Mouse (Mus musculus) adrenal gland, adult 8-10 months (tissue): ENCODE measurements around the gene Fkbp8. TPM values are rescaled to one million over a fixed set of nuclear protein-coding genes. Genes with fewer than 3 reads are reported as not detected.
A peak's percentile ranks its signal among the peaks of the same experiment; 100 is the strongest.
"Not testable (repeated sequence)": the region's sequence is repeated elsewhere in the genome, so short reads cannot be mapped to it uniquely, and the experiment has no call there.

Source experiments
- DNase-seq: peaks from one replicate; pipeline ENCODE4 v3.0.0; 2022
- total RNA-seq, 4 experiments: library from RNA; stranded (reverse); gene quantifications; 2 replicates each; pipeline ENCODE4 v1.2.4; 2022

Gene Fkbp8
- total RNA-seq, 4 experiments from 2014 or later = 352 to 405 (median 379) TPM

GRCm38 (mm10) chr8:70502540-70502939, 25.0 kb upstream of the Fkbp8 start:
- DNase-seq = no peak

DNA sequence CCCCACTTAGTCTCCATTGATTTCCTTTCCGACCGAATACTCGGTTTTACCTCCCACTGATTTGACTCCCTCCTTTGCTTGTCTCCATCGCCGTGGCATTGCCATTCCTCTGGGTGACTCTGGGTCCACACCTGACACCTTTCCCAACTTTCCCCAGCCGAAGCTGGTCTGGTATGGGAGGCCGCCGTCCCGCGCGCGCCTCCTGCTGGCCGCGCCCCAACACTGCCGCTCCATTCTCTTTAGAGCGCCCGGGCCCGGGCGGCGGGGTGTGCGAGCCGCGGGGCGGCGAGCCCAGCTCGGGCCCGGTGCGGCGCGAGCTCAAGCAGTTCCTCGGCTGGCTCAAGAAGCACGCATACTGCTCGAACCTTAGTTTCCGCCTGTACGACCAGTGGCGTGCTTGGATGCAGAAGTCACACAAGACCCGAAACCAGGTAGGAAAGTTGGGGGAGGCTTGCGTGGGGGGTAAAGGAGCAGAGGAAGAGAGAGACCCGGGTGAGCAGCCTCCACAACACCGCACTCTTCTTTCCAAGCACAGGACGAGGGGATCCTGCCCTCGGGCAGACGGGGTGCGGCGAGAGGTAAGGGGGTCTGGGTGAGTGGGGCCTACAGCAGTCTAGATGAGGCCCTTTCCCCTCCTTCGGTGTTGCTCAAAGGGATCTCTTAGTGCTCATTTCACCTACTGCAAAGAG, 24.3 kb upstream of the Fkbp8 start:
- no peak for DNase-seq

GRCm38 (mm10) chr8:70504291-70504716, 23.2 kb upstream of the Fkbp8 start:
- DNase-seq = no peak

DNA sequence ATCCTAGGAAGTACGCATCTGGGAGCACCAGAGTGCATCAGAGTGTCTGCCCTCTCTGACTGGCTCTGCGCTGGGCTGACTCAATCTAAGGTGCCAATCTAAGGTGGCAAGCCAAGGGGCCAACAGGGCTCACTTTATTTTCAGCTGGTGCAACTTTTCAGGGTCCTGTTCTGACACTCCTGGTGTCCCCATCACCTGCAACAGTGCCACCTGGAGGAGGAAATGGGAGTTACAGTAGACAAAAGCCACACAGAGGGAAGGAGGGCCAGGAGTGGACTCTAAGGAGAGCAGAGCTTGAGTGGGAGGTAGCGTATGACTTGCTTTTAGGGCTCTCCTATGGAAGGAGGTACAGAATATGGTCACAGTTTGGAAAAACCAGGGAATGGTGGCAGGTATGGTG, 22.7 kb upstream of the Fkbp8 start:
- no peak for DNase-seq

DNA sequence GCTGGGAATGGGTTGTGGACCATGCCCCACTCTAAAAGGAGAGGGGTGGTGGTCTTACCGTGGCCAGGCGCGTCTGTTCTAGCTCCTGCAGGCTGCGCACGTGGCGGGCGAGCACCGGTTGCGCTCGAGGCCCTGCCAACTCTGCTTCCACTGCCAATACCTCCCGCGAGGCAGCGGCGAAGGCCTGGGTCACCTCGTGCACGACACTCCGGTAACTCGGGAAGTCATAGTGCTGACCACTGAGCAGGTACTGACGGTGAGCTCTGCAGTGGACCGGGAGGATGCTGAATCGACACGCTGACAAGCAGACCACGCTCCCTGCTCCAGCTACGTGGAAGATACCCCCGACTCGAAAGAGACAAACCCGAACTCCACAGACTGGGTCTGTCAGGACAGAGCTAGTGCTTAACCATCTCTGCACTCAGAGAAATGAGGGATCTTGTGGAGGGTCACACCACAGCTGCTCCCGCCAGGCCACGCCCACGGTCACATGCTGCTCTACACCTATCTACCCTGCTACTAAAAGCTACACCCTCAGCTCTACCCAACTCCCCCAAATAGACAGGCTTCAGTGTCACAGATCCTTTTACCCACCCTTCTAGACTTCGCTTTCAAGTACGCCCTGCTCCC, 21.7 kb upstream of the Fkbp8 start:
- DNase-seq = no peak

- peak; percentile 91 for DNase-seq
Measured at GRCm38 (mm10) chr8:70506328-70507026, 21.0 kb upstream of the Fkbp8 start, which contains the start of gene Rex1bd. Gene Rex1bd, minus strand, starts transcription at chr8:70506752.

GRCm38 (mm10) chr8:70507027-70507393, 20.5 kb upstream of the Fkbp8 start:
- DNase-seq = no peak

- no peak for DNase-seq
Measured at GRCm38 (mm10) chr8:70509281-70509952, 18.1 kb upstream of the Fkbp8 start.

GRCm38 (mm10) chr8:70510228-70510915, 17.2 kb upstream of the Fkbp8 start, which contains the start of gene Uba52:
Gene Uba52, minus strand, starts transcription at chr8:70510801.
- DNase-seq = peak; percentile 97

GRCm38 (mm10) chr8:70511174-70511573, 16.4 kb upstream of the Fkbp8 start:
- not testable (repeated sequence) for DNase-seq

- DNase-seq = no peak
Measured at GRCm38 (mm10) chr8:70511770-70512169, 15.8 kb upstream of the Fkbp8 start.

DNA sequence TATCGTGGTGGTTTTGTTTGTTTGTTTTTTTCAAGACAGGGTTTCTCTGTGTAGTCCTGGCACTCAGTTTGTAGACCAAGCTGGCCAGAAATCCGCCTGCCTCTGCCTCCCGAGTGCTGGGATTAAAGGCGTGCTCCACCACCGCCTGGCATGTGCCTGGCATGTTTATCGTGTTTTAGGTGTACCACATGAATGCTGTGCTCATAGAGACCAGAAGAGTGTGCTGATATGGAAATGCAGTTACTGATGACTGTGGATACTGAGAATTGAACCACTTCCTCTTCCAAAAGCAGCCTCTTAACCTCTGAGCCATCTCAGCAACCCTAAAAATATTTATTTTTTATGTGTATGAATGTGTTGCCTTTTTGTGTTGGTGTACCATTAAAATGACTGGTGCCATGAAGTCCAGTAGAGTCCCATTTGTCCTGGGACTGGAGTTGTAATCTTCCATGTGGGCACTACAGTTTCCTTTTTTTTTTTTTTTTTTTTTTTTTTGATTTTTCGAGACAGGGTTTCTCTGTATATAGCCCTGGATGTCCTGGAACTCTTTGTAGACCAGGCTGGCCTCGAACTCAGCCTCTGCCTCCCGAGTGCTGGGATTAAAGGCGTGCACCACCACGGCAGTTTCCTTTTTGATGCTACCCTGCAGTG, 15.1 kb upstream of the Fkbp8 start:
- DNase-seq = no peak

GRCm38 (mm10) chr8:70513441-70513840, 14.1 kb upstream of the Fkbp8 start:
- DNase-seq = no peak

DNA sequence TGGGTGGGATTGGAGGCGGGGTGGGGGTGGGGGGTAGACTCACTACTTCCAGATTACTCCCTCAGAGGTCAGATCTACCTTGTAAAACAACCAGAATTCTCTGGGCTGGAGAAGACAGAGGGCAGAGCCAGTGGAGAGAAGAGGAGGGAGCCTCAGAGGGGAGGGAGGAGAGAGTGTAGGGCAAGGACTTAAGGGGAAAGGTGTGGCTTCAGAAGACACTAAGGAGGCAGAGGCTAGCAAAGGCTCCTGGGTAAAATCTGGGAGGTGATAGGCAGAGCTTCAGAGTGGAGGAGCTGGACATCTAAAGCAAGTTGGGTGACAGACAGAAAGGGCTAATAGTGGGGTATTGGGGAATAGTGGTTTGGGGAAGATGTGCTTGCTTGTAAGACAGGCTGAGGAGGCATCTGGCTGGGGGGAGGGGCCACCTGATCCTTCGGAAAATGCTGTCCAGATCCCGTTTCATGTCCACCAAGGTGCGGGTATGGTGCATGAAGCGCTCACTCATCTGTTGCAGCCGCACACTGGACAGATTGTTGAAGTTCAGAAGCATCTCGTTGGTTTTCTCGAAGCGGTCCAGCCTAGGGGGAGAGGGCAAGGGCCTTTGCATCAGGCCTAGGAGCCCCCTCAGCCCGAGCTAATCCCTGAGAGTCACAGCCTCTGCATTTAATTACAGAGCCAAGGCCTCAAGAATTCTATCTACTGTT, 9.4 kb upstream of the Fkbp8 start:
- DNase-seq = no peak

GRCm38 (mm10) chr8:70519043-70519442, 8.5 kb upstream of the Fkbp8 start:
- DNase-seq = no peak

DNA sequence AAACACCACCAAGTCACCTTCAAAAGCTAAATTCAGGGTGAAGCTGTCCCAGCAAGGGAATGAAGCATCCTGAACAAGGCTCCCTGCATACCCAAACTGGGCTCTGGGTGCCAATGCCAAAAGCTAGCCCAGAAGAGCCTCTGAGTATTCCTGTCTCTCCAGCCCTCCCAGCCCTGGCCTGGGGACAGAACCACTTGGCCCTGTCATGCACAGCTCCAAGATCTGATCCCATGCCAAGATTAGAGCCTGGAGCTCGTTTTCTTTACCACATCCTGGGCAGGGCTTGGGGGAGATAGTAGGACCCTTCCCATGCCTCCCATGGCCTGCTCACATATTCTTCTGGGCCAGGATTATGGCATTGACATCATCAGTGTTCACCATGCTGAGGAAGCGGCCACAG, 7.9 kb upstream of the Fkbp8 start:
- no peak for DNase-seq

DNA sequence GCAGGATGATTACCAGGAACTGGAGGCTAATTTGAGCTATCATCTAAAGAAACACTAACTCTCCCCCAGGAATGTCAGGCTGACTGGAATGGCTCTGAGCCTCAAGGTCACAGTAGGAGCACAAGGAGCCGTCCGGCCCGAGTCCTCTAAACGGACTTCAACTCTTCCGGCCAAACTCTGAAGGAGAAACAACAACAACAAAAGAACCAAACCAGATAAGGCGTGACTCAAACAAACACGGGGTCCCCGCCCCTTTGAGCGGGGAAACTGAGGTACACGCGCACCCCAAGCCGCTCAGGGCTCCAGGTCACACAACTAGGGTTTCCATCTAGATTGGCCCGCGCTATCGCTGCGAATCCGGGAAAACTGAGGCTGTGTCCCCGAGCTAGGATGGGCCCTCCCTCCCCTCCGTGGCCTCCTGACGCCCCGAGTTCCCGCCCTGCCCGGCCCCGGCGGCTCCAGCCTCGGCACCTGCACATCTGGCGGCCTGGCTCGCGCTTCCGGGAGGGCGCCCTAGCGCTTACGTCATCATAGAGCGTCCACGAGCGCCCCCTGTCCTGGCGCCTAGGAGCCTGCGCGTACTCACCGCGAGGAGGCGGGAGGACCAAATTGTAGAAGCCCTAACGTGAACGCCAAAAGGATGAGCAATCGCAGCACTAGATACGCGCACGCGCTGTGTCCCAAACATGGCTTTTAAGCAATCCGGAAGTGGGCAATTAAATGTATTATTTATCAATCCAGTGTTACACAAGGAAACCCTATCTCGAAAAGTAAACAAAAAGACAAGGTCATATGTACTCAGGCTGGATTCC, 4.7 kb upstream of the Fkbp8 start:
- peak; percentile 96 for DNase-seq

- no peak for DNase-seq
Measured at GRCm38 (mm10) chr8:70527111-70527511, 413 bp upstream of the Fkbp8 start.

GRCm38 (mm10) chr8:70528182-70528797, 766 bp downstream of the Fkbp8 start:
- DNase-seq = no peak

- no peak for DNase-seq
Measured at GRCm38 (mm10) chr8:70529299-70529698, 1.8 kb downstream of the Fkbp8 start.
